ENCODE assay signal across 19 mouse cellular contexts in the genomic region with DNA sequence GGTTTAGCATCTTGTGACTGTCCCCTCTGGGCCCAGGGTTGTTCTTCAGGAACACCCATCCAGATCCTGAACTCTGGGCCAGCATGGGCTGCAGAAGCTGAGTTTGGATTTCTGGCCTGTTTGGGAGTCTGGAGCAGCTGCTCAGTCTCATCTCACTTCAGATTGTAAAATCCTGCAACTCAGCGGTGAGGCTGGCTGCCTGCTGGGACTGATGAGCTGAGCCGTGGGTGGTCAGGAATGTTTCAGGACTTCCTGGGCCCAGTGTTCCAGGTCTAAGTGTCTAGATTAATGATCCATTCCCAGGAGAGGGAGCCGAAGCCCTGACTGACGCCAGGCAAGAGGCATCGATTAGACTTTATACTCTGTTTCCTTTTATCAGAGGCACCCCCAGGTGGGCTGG.
DNase-seq lines count a peak whose midpoint lies in the region; ATAC-seq and TF ChIP-seq lines count a peak whose summit lies in the region.
"Had no signal": no experiment of that assay in that cellular context is flagged by ENCODE, and none has a peak within 500 bp of the region (broad histone marks: within the 10 kb centered on the region; RNA-seq: fewer than 3 reads in every experiment).

No protein-coding gene starts in this region.

- H3K9me3 ChIP-seq in kidney, embryonic 15.5 days (replicated peaks): no peaks in the 10 kb centered on the region
- H3K9me3 ChIP-seq in midbrain, postnatal 0 days (ENCODE audit: low read length): no peaks in the 10 kb centered on the region
- H3K9me3 ChIP-seq: embryonic facial prominence, embryonic 10.5 days; forebrain, embryonic 15.5 days; G1E; neural tube, embryonic 15.5 days had no signal

- peak; percentile 5 for DNase-seq in urinary bladder, postnatal 14 days (ENCODE audit: low spot score)
- no peak for DNase-seq in urinary bladder, postnatal 4 days (ENCODE audit: low spot score in 2 of 2)
- DNase-seq in lung, postnatal 10 days: peak; percentile 50
- no peak for DNase-seq in midbrain, postnatal 0 days (ENCODE audit: low spot score)
- DNase-seq in adrenal gland, postnatal 36 days: no peak
- DNase-seq in cerebellum, adult 9-10 months: no peak
- DNase-seq: adrenal gland, postnatal 14 days; cerebellum, adult 9-11 months; gastrocnemius, adult 2 months; retina, postnatal 1 day; thymus, postnatal 36 days had no signal

- H3K27me3 ChIP-seq in kidney, embryonic 15.5 days: no peaks in the 10 kb centered on the region; the same call in 1 of the 2 replicates
- no peaks in the 10 kb centered on the region for H3K27me3 ChIP-seq in midbrain, postnatal 0 days (ENCODE audit: insufficient read depth, low read length)
- H3K27me3 ChIP-seq: forebrain, embryonic 15.5 days; neural tube, embryonic 15.5 days had no signal

- no peak for TF ChIP-seq CTCF in midbrain, postnatal 0 days (IDR thresholded peaks at IDR 0.05)

- H3K4me2 ChIP-seq in kidney, embryonic 15.5 days: no peak overlapping the region
- no peak overlapping the region for H3K4me2 ChIP-seq in midbrain, postnatal 0 days (ENCODE audit: low read depth, low read length, poor library complexity, severe bottlenecking)
- H3K4me2 ChIP-seq: forebrain, embryonic 15.5 days; neural tube, embryonic 15.5 days had no signal

- peak; percentile 81 for ATAC-seq in kidney, embryonic 15.5 days (replicated peaks; ENCODE audit: low FRiP score)
- no peak for ATAC-seq in midbrain, postnatal 0 days (ENCODE audit: low FRiP score)
- ATAC-seq: forebrain, embryonic 15.5 days; hindbrain, embryonic 16.5 days had no signal

- H3K4me1 ChIP-seq in kidney, embryonic 15.5 days: peaks cover 14% of the 10 kb centered on the region
- no peaks in the 10 kb centered on the region for H3K4me1 ChIP-seq in midbrain, postnatal 0 days (ENCODE audit: insufficient read depth, low read length)
- H3K4me1 ChIP-seq: embryonic facial prominence, embryonic 10.5 days; forebrain, embryonic 15.5 days; neural tube, embryonic 15.5 days had no signal

- H3K9ac ChIP-seq in kidney, embryonic 15.5 days: no peak overlapping the region
- no peak overlapping the region for H3K9ac ChIP-seq in midbrain, postnatal 0 days (replicated peaks; ENCODE audit: low read length, poor library complexity, severe bottlenecking)
- H3K9ac ChIP-seq: forebrain, embryonic 15.5 days; liver, embryonic 14.5 days; neural tube, embryonic 15.5 days had no signal

- no peaks in the 10 kb centered on the region for H3K36me3 ChIP-seq in kidney, embryonic 15.5 days
- H3K36me3 ChIP-seq in midbrain, postnatal 0 days (ENCODE audit: insufficient read depth, low read length): no peaks in the 10 kb centered on the region
- H3K36me3 ChIP-seq: embryonic facial prominence, embryonic 10.5 days; forebrain, embryonic 15.5 days; G1E; neural tube, embryonic 15.5 days had no signal

- H3K4me3 ChIP-seq in kidney, embryonic 15.5 days (replicated peaks): no peak overlapping the region
- H3K4me3 ChIP-seq in midbrain, postnatal 0 days (ENCODE audit: low read depth, low read length): no peak overlapping the region
- H3K4me3 ChIP-seq: embryonic facial prominence, embryonic 10.5 days; erythroblast, embryonic 14.5 days; forebrain, embryonic 15.5 days; gastrocnemius, adult 2 months; neural tube, embryonic 15.5 days had no signal

- H3K27ac ChIP-seq in kidney, embryonic 15.5 days: peak overlapping the region; percentile 41; the same call in 1 of the 2 replicates
- no peak overlapping the region for H3K27ac ChIP-seq in midbrain, postnatal 0 days (ENCODE audit: low read depth, low read length)
- H3K27ac ChIP-seq: embryonic facial prominence, embryonic 10.5 days; forebrain, embryonic 15.5 days; gastrocnemius, adult 2 months; liver, embryonic 14.5 days; neural tube, embryonic 15.5 days had no signal

- 20% methylated on average over 5 of the region's 5 CpGs for WGBS in kidney, embryonic 15.5 days
- WGBS in midbrain, postnatal 0 days: 74% methylated on average over 5 of the region's 5 CpGs

Comparison
In these comparisons a context has a peak if more than half of its experiments do, and no peak if none do; other contexts are left out.
1. DNase-seq: peak in urinary bladder, postnatal 14 days (single experiment) and lung, postnatal 10 days (single experiment); none in urinary bladder, postnatal 4 days (0 of 2), midbrain, postnatal 0 days (single experiment), adrenal gland, postnatal 36 days (0 of 2) and cerebellum, adult 9-10 months (single experiment).